Mouse (Mus musculus) kidney, adult 9 months (tissue): ENCODE results near the gene Adh4.
"Not testable (repeated sequence)": the region's sequence is repeated elsewhere in the genome, so short reads cannot be mapped to it uniquely, and the experiment has no call there.

Experiments
- DNase-seq: peaks from one replicate; pipeline ENCODE4 v3.0.0; 2022

Gene Adh4

GRCm38 (mm10) chr3:138448077-138448860 lies 33.0 kb downstream of the Adh4 start:
- DNase-seq = peak; percentile 76

- no peak for DNase-seq
Measured at GRCm38 (mm10) chr3:138452169-138452568, 36.9 kb downstream of the Adh4 start.

- no peak for DNase-seq
Measured at GRCm38 (mm10) chr3:138454234-138454633, 39.0 kb downstream of the Adh4 start.

GRCm38 (mm10) chr3:138454711-138455435 lies 39.6 kb downstream of the Adh4 start:
- peak; percentile 78 for DNase-seq

GRCm38 (mm10) chr3:138458441-138458840 lies 43.2 kb downstream of the Adh4 start:
- DNase-seq = no peak

- no peak for DNase-seq
Measured at GRCm38 (mm10) chr3:138460260-138460659, 45.0 kb downstream of the Adh4 start.

GRCm38 (mm10) chr3:138461832-138462231 lies 46.6 kb downstream of the Adh4 start:
- DNase-seq = no peak

GRCm38 (mm10) chr3:138463137-138463536 lies 47.9 kb downstream of the Adh4 start:
- DNase-seq = peak; percentile 50

- no peak for DNase-seq
Measured at GRCm38 (mm10) chr3:138463807-138464206, 48.5 kb downstream of the Adh4 start.

- DNase-seq = no peak
Measured at GRCm38 (mm10) chr3:138464573-138465147, 49.4 kb downstream of the Adh4 start.

- not testable (repeated sequence) for DNase-seq
Measured at GRCm38 (mm10) chr3:138466656-138467055, 51.4 kb downstream of the Adh4 start.

- no peak for DNase-seq
Measured at GRCm38 (mm10) chr3:138471066-138471465, 55.8 kb downstream of the Adh4 start.

- DNase-seq = no peak
Measured at GRCm38 (mm10) chr3:138479489-138479888, 64.2 kb downstream of the Adh4 start.
